Mouse (Mus musculus): ENCODE measurements at regions not wholly inside any gene's neighbourhood (a gene's known extent, or its start where the extent isn't known, plus 50 kb on each side); places are given as distances from the start of the nearest gene placed in this dataset.

DNA sequence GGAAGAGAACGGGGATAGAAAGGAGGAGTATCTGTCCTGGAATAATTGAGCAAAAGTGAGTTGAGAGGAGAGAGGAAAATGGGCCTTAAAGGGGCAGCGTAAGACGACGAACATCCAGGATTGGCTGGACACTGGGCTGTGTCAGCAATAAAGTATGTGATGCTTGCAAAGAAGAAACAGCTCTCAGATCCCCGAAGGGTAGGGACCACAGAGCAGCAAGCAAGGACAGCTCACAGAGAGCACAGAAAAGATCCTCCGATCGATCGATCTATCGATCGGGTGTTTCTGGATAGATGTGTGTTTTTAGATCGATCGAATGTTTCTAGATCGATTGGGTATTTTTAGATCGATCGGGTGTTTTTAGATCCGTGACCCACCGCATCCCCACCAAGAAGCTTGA, 50.3 kb upstream of the Cnih3 start:
- DNase-seq, result no peak
